Mouse (Mus musculus) MEL (cell line): ENCODE data around the gene Il21. TPM values are rescaled to one million over a fixed set of nuclear protein-coding genes. Genes with fewer than 3 reads are reported as not detected.

Experiments
- DNase-seq: peaks from one replicate; pipeline ENCODE4 v3.0.0; 2011; ENCODE audit warnings: low read depth, low spot score
- H3K27ac ChIP-seq: 2 replicates; pipeline ENCODE4 v1.5.1; 2012; ENCODE audit warnings: low read depth, mild to moderate bottlenecking, control low read depth, low read length, moderate library complexity; ENCODE audit not compliant: control insufficient read depth
- H3K27me3 ChIP-seq, 2 experiments: fragments of 150-350 bp in 1 of 2; sonication (generic) in 1 of 2; 2 replicates each; pipeline ENCODE4 v1.6.1; 2012; ENCODE audit warnings: low read length in 2 of 2, mild to moderate bottlenecking in 2 of 2, improper control_type of control experiment in 1 of 2, moderate library complexity in 1 of 2; ENCODE audit not compliant: insufficient read depth in 2 of 2, control insufficient read depth in 1 of 2
- H3K36me3 ChIP-seq, 2 experiments: 2 replicates each; pipeline ENCODE4 v1.6.1; 2012 to 2014; ENCODE audit warnings: low read length in 2 of 2, improper control_type of control experiment in 1 of 2, inconsistent platforms in 1 of 2, mild to moderate bottlenecking in 1 of 2; ENCODE audit not compliant: insufficient read depth in 2 of 2, control insufficient read depth in 1 of 2
- H3K4me1 ChIP-seq, 2 experiments: fragments of 150-350 bp in 1 of 2; sonication (generic) in 1 of 2; 2 replicates each; pipeline ENCODE4 v1.6.1; 2012; ENCODE audit warnings: low read length in 2 of 2, improper control_type of control experiment in 1 of 2, mild to moderate bottlenecking in 1 of 2; ENCODE audit not compliant: insufficient read depth in 2 of 2, control insufficient read depth in 1 of 2
- H3K4me3 ChIP-seq, 2 experiments: fragments of 150-350 bp in 1 of 2; sonication (generic) in 1 of 2; 2 replicates each; pipeline ENCODE4 v1.5.1; 2012; ENCODE audit warnings: low read depth in 2 of 2, low read length in 2 of 2, mild to moderate bottlenecking in 2 of 2, moderate library complexity in 2 of 2, control low read depth in 1 of 2, improper control_type of control experiment in 1 of 2; ENCODE audit not compliant: control insufficient read depth in 1 of 2, insufficient read depth in 1 of 2
- H3K79me2 ChIP-seq: 2 replicates; pipeline ENCODE4 v1.6.1; 2012; ENCODE audit warnings: mild to moderate bottlenecking, low read length, moderate library complexity; ENCODE audit not compliant: control insufficient read depth, poor library complexity, insufficient read depth
- H3K9ac ChIP-seq: 2 replicates; pipeline ENCODE4 v1.6.1; 2012; ENCODE audit warnings: low read depth, mild to moderate bottlenecking, control low read depth, low read length, moderate library complexity; ENCODE audit not compliant: control insufficient read depth, poor library complexity, severe bottlenecking
- H3K9me3 ChIP-seq: fragments of 150-350 bp; sonication (generic); replicated peaks from 2 replicates; pipeline ENCODE4 v1.6.1; 2012; ENCODE audit warnings: mild to moderate bottlenecking, low read length, improper control_type of control experiment, moderate library complexity; ENCODE audit not compliant: insufficient read depth
- CHD1 ChIP-seq: IDR thresholded peaks from 2 replicates; pipeline ENCODE4 v1.6.1; 2012; ENCODE audit warnings: low read depth, mild to moderate bottlenecking, inconsistent platforms, low read length, improper control_type of control experiment
- CTCF ChIP-seq, 3 experiments: IDR thresholded peaks in 2 of 3; conservative IDR thresholded peaks in 1 of 3; 2 replicates each; pipeline ENCODE4 v1.5.1; 2011 to 2012; ENCODE audit warnings: low read length in 3 of 3, low read depth in 2 of 3, mild to moderate bottlenecking in 2 of 3, improper control_type of control experiment in 1 of 3, inconsistent platforms in 1 of 3, mixed read lengths in 1 of 3, moderate library complexity in 1 of 3; ENCODE audit not compliant: control insufficient read depth in 1 of 3, insufficient read depth in 1 of 3, poor library complexity in 1 of 3, severe bottlenecking in 1 of 3
- EP300 ChIP-seq, 2 experiments: IDR thresholded peaks; 2 replicates each; pipeline ENCODE4 v1.6.1; 2011; ENCODE audit warnings: improper control_type of control experiment in 2 of 2, low read length in 2 of 2, low read depth in 1 of 2, mild to moderate bottlenecking in 1 of 2
- ETS1 ChIP-seq: IDR thresholded peaks from 2 replicates; pipeline ENCODE4 v1.6.1; 2012; ENCODE audit warnings: low read depth, mild to moderate bottlenecking, inconsistent platforms, low read length, improper control_type of control experiment, moderate library complexity
- GATA1 ChIP-seq: IDR thresholded peaks from 2 replicates; pipeline ENCODE4 v1.6.1; 2011; ENCODE audit warnings: low read depth, low read length, improper control_type of control experiment
- MAFK ChIP-seq: IDR thresholded peaks from 2 replicates; pipeline ENCODE4 v1.6.1; 2011; ENCODE audit warnings: low read depth, mild to moderate bottlenecking, low read length, improper control_type of control experiment, borderline replicate concordance
- MAX ChIP-seq: IDR thresholded peaks from 2 replicates; pipeline ENCODE4 v1.6.1; 2011; ENCODE audit warnings: low read length, improper control_type of control experiment
- MEF2A ChIP-seq: IDR thresholded peaks from 2 replicates; pipeline ENCODE4 v1.6.1; 2014; ENCODE audit warnings: low read depth, mild to moderate bottlenecking, inconsistent platforms, low read length, improper control_type of control experiment; ENCODE audit not compliant: poor library complexity, insufficient replicate concordance, severe bottlenecking; ENCODE audit errors: extremely low read depth
- MXI1 ChIP-seq: IDR thresholded peaks from 2 replicates; pipeline ENCODE4 v1.6.1; 2011; ENCODE audit warnings: mild to moderate bottlenecking, low read depth, low read length, improper control_type of control experiment
- MYB ChIP-seq: IDR thresholded peaks from 2 replicates; pipeline ENCODE4 v1.6.1; 2011; ENCODE audit warnings: mild to moderate bottlenecking, low read depth, low read length, improper control_type of control experiment
- MYC ChIP-seq: IDR thresholded peaks from 2 replicates; pipeline ENCODE4 v1.6.1; 2011; ENCODE audit warnings: low read depth, mild to moderate bottlenecking, low read length, improper control_type of control experiment, moderate library complexity
- NRF1 ChIP-seq: IDR thresholded peaks from 2 replicates; pipeline ENCODE4 v1.6.1; 2014; ENCODE audit warnings: low read depth, mild to moderate bottlenecking, inconsistent platforms, low read length, improper control_type of control experiment, moderate library complexity; ENCODE audit not compliant: poor library complexity, insufficient read depth, severe bottlenecking
- POLR2A ChIP-seq, 2 experiments: IDR thresholded peaks; 2 replicates each; pipeline ENCODE4 v1.6.1; 2011 to 2012; ENCODE audit warnings: low read length in 2 of 2, mild to moderate bottlenecking in 2 of 2, control low read depth in 1 of 2, improper control_type of control experiment in 1 of 2, low read depth in 1 of 2, moderate library complexity in 1 of 2; ENCODE audit not compliant: control insufficient read depth in 1 of 2, insufficient read depth in 1 of 2, poor library complexity in 1 of 2
- POLR2AphosphoS2 ChIP-seq: IDR thresholded peaks from 2 replicates; pipeline ENCODE4 v1.6.1; 2011; ENCODE audit warnings: low read length, improper control_type of control experiment
- RAD21 ChIP-seq: IDR thresholded peaks from 2 replicates; pipeline ENCODE4 v1.6.1; 2011; ENCODE audit warnings: mild to moderate bottlenecking, low read depth, low read length, improper control_type of control experiment
- RCOR1 ChIP-seq: IDR thresholded peaks from 2 replicates; pipeline ENCODE4 v1.6.1; 2012; ENCODE audit warnings: low read depth, mild to moderate bottlenecking, inconsistent platforms, low read length, improper control_type of control experiment
- SIN3A ChIP-seq: IDR thresholded peaks from 2 replicates; pipeline ENCODE4 v1.6.1; 2012; ENCODE audit warnings: low read length, improper control_type of control experiment, inconsistent platforms
- SMC3 ChIP-seq: IDR thresholded peaks from 2 replicates; pipeline ENCODE4 v1.6.1; 2011; ENCODE audit warnings: low read depth, low read length, improper control_type of control experiment
- TAL1 ChIP-seq: IDR thresholded peaks from 2 replicates; pipeline ENCODE4 v1.6.1; 2012; ENCODE audit warnings: mild to moderate bottlenecking, inconsistent platforms, low read length, moderate library complexity, mixed read lengths
- TBP ChIP-seq: IDR thresholded peaks from 2 replicates; pipeline ENCODE4 v1.8.0; 2011; ENCODE audit warnings: low read depth, low read length, improper control_type of control experiment
- TCF12 ChIP-seq: IDR thresholded peaks from 2 replicates; pipeline ENCODE4 v1.6.1; 2014; ENCODE audit warnings: low read depth, mild to moderate bottlenecking, inconsistent platforms, low read length, improper control_type of control experiment, moderate library complexity
- UBTF ChIP-seq: IDR thresholded peaks from 2 replicates; pipeline ENCODE4 v1.6.1; 2012; ENCODE audit warnings: low read depth, mild to moderate bottlenecking, inconsistent platforms, low read length, improper control_type of control experiment, moderate library complexity, borderline replicate concordance; ENCODE audit not compliant: insufficient read depth
- USF1 ChIP-seq: IDR thresholded peaks from 2 replicates; pipeline ENCODE4 v1.6.1; 2014; ENCODE audit warnings: low read depth, mild to moderate bottlenecking, inconsistent platforms, low read length, improper control_type of control experiment, moderate library complexity
- USF2 ChIP-seq, 2 experiments: IDR thresholded peaks; 2 replicates each; pipeline ENCODE4 v1.6.1; 2011 to 2012; ENCODE audit warnings: improper control_type of control experiment in 2 of 2, low read length in 2 of 2, borderline replicate concordance in 1 of 2, inconsistent platforms in 1 of 2, low read depth in 1 of 2, mild to moderate bottlenecking in 1 of 2; ENCODE audit not compliant: insufficient read depth in 1 of 2
- ZC3H11A ChIP-seq: IDR thresholded peaks from 2 replicates; pipeline ENCODE4 v1.6.1; 2012; ENCODE audit warnings: low read depth, mild to moderate bottlenecking, inconsistent platforms, low read length, improper control_type of control experiment
- ZKSCAN1 ChIP-seq: IDR thresholded peaks from 2 replicates; pipeline ENCODE4 v1.6.1; 2012; ENCODE audit warnings: low read depth, mild to moderate bottlenecking, inconsistent platforms, low read length, improper control_type of control experiment, moderate library complexity
- polyA plus RNA-seq, 2 experiments: library from polyadenylated mRNA; stranded (reverse) in 1 of 2; unstranded in 1 of 2; fragments of >175 nt in 1 of 2; fragments of >200 nt in 1 of 2; gene quantifications; 2 replicates each; pipeline versions ENCODE4 v1.2.1 to v1.2.4; 2012; ENCODE audit warnings: low replicate concordance in 2 of 2, low read depth in 1 of 2; ENCODE audit not compliant: insufficient read length in 2 of 2, insufficient read depth in 1 of 2, missing spikeins in 1 of 2
- total RNA-seq: library from RNA; depleted of rRNA; stranded (reverse); fragments of 300-350 nt; gene quantifications from 2 replicates; pipeline ENCODE4 v1.2.3, GENCODE M21; 2012

The Il21 gene
- total and polyA plus RNA-seq, 3 experiments: not detected

- Histone ChIP-seq H3K9ac (no peak overlapping the region), H3K4me1 (peaks cover 0 to 13% of the 10 kb centered on the region in 2 experiments; a peak in 2 of 4 replicates), H3K9me3 (no peaks in the 10 kb centered on the region), H3K27me3 (peaks cover 2 to 4% of the 10 kb centered on the region in 2 experiments; a peak in 3 of 4 replicates), H3K79me2 (no peaks in the 10 kb centered on the region), H3K4me3 (no peak overlapping the region), H3K36me3 (peaks cover 0 to 2% of the 10 kb centered on the region in 2 experiments; a peak in 2 of 4 replicates), H3K27ac (no peak overlapping the region)
- TF ChIP-seq GATA1: no peak
- TF ChIP-seq CTCF (IDR thresholded peaks at IDR 0.05 in 2 of 3, conservative IDR thresholded peaks at IDR 0.05 in 1 of 3; ENCODE audit: control insufficient read depth in 1 of 3, insufficient read depth in 1 of 3, low read depth in 2 of 3, low read length in 3 of 3, poor library complexity in 1 of 3, severe bottlenecking in 1 of 3): no peak
- TF ChIP-seq ZC3H11A: no peak
- TF ChIP-seq MXI1: no peak
- TF ChIP-seq ETS1: no peak
- no peak for TF ChIP-seq ZKSCAN1
- no peak for TF ChIP-seq RCOR1
- no peak for TF ChIP-seq POLR2A (IDR thresholded peaks at IDR 0.05; ENCODE audit: control insufficient read depth in 1 of 2, insufficient read depth in 1 of 2, low read depth in 1 of 2, low read length in 2 of 2, poor library complexity in 1 of 2)
- TF ChIP-seq NRF1: no peak
- no peak for TF ChIP-seq MEF2A
- no peak for TF ChIP-seq SMC3
- no peak for TF ChIP-seq CHD1
- TF ChIP-seq MAX: no peak
- no peak for TF ChIP-seq POLR2AphosphoS2
- TF ChIP-seq USF2 (IDR thresholded peaks at IDR 0.05; ENCODE audit: borderline replicate concordance in 1 of 2, insufficient read depth in 1 of 2, low read depth in 1 of 2, low read length in 2 of 2): no peak
- TF ChIP-seq MYC: no peak
- DNase-seq: no peak
These were observed 27.1 kb downstream of the Il21 start for GRCm38 (mm10) chr3:37205226-37205800.

- Histone ChIP-seq H3K36me3 (peaks cover 0 to 2% of the 10 kb centered on the region in 2 experiments; a peak in 2 of 4 replicates), H3K4me1 (peaks cover 0 to 13% of the 10 kb centered on the region in 2 experiments; a peak in 2 of 4 replicates), H3K27ac (no peak overlapping the region), H3K9ac (peak overlapping the region; percentile 38), H3K27me3 (peaks cover 2 to 4% of the 10 kb centered on the region in 2 experiments; a peak in 3 of 4 replicates), H3K4me3 (peak overlapping the region; percentile 33 to 49; a peak in 3 of 4 replicates), H3K9me3 (no peaks in the 10 kb centered on the region), H3K79me2 (no peaks in the 10 kb centered on the region)
- peak; percentile 44 for DNase-seq
- TF ChIP-seq MYB (no peak), SIN3A (no peak), CTCF (IDR thresholded peaks at IDR 0.05 in 2 of 3, conservative IDR thresholded peaks at IDR 0.05 in 1 of 3; ENCODE audit: control insufficient read depth in 1 of 3, insufficient read depth in 1 of 3, low read depth in 2 of 3, low read length in 3 of 3, poor library complexity in 1 of 3, severe bottlenecking in 1 of 3) (peak; percentile 44 to 54 (median 45)), EP300 (IDR thresholded peaks at IDR 0.05; ENCODE audit: low read depth in 1 of 2, low read length in 2 of 2) (no peak), MAFK (no peak), CHD1 (no peak), GATA1 (no peak), TAL1 (no peak), TCF12 (no peak), USF1 (no peak), MAX (no peak), RCOR1 (no peak), UBTF (no peak), POLR2AphosphoS2 (no peak), RAD21 (peak; percentile 52), ETS1 (no peak), MXI1 (no peak), TBP (no peak), SMC3 (peak; percentile 58)
These were observed 27.9 kb downstream of the Il21 start for GRCm38 (mm10) chr3:37204556-37204955.
